Mouse (Mus musculus): Measurements from ENCODE around the gene Col15a1.

DNA sequence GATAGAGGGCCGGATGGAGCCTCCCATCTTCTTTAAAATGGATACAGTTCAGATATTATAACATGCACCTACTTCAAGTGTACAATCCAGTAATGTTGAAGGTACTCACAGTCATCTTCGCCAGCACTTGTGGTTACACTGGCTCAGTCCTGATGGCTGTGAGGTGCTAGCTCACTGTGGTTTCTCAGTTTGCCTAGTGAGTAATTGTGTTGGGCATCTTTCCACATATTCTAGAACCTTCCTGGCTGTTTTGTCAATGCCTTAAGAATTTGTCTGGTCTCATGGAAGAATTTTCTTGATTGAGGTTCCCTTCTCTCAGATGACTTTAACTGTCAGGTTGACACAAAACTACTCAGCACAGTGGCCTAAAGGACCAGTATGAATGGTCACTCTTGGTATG lies 92.7 kb downstream of the Col15a1 start:
- TF ChIP-seq CTCF (IDR thresholded peaks at IDR 0.05) (no peak), EP300 (IDR thresholded peaks at IDR 0.05) (no peak)
